Comparison of ENCODE assay signal across 14 mouse cellular contexts in the genomic region with DNA sequence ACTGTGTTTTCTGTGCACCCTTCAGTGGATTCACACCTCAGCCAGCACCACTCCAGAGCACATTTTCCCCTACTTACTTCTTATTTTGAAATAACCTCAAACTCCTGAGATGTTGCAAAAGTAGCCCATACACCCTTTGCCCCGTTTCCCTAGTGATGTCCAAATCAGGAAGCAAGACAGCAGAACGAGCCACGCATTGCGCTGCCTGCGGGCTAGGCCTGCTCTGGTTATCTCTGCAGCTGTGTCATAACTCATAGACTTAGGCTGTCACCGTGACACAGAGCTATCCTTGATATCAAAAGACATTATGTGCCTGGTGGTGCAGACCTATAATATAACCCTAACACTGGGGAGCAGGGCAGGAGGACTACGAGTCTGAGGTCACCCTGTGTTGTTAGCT. TPM values are rescaled to one million over a fixed set of nuclear protein-coding genes. Genes with fewer than 3 reads are reported as not detected.
DNase-seq lines count a peak whose midpoint lies in the region; ATAC-seq and TF ChIP-seq lines count a peak whose summit lies in the region.
"Had no signal": no experiment of that assay in that cellular context is flagged by ENCODE, and none has a peak within 500 bp of the region (broad histone marks: within the 10 kb centered on the region; RNA-seq: fewer than 3 reads in every experiment).

No protein-coding gene starts in this region.

- no peak for ATAC-seq in lung, embryonic 14.5 days (ENCODE audit: insufficient read depth)
- peak; percentile 63 for ATAC-seq in liver, embryonic 12.5 days
- ATAC-seq in neutrophil, adult 5-6 weeks (ENCODE audit: extremely low read depth, insufficient number of reproducible peaks, low FRiP score, poor library complexity, severe bottlenecking), result peak; percentile 59
- ATAC-seq: activated CD4-positive, CD25-positive, alpha-beta regulatory T cell, adult 4 months; inflammation-experienced regulatory T-cells, adult 6 months had no signal

- H3K4me1 ChIP-seq in lung, embryonic 14.5 days (ENCODE audit: insufficient read depth), result peaks cover 3% of the 10 kb centered on the region; the same call in 1 of the 2 replicates
- H3K4me1 ChIP-seq in brown adipose tissue, adult 24 weeks (ENCODE audit: control insufficient read depth, insufficient read depth, insufficient read length, low read length), result no peaks in the 10 kb centered on the region
- H3K4me1 ChIP-seq in liver, embryonic 12.5 days, result peaks cover 60% of the 10 kb centered on the region
- H3K4me1 ChIP-seq in forebrain, embryonic 10.5 days, result peaks cover 18% of the 10 kb centered on the region

- H3K27me3 ChIP-seq in lung, embryonic 14.5 days (ENCODE audit: insufficient read depth, low read length), result no peaks in the 10 kb centered on the region
- H3K27me3 ChIP-seq in liver, embryonic 12.5 days (replicated peaks), result no peaks in the 10 kb centered on the region
- 0 out of 2 replicates have a peak, but pooled peaks cover 16% of the 10 kb centered on the region for H3K27me3 ChIP-seq in forebrain, embryonic 10.5 days (ENCODE audit: poor library complexity, severe bottlenecking)

- H3K27ac ChIP-seq in lung, embryonic 14.5 days (ENCODE audit: low read depth), result 0 out of 2 replicates have a peak overlapping the region, but pooled peaks have one; percentile 12
- H3K27ac ChIP-seq in brown adipose tissue, adult 24 weeks (replicated peaks; ENCODE audit: low read depth, low read length), result peak overlapping the region; percentile 93
- peak overlapping the region; percentile 98 for H3K27ac ChIP-seq in liver, embryonic 12.5 days
- no peak overlapping the region for H3K27ac ChIP-seq in forebrain, embryonic 10.5 days
- H3K27ac ChIP-seq: layer of hippocampus, adult 2 months; limb, embryonic 13.5 days; stomach, postnatal 0 days had no signal

- no peak overlapping the region for H3K4me2 ChIP-seq in lung, embryonic 14.5 days
- H3K4me2 ChIP-seq in liver, embryonic 12.5 days, result peak overlapping the region; percentile 93
- H3K4me2 ChIP-seq: limb, embryonic 13.5 days had no signal

- TF ChIP-seq CTCF in lung, embryonic 14.5 days (IDR thresholded peaks at IDR 0.05; ENCODE audit: low read depth), result no peak

- H3K36me3 ChIP-seq in lung, embryonic 14.5 days (ENCODE audit: insufficient read depth), result peaks cover 27% of the 10 kb centered on the region
- H3K36me3 ChIP-seq in liver, embryonic 12.5 days, result peaks cover 43% of the 10 kb centered on the region
- H3K36me3 ChIP-seq in forebrain, embryonic 10.5 days (replicated peaks), result peaks cover 36% of the 10 kb centered on the region

- WGBS in lung, embryonic 14.5 days, result 81% methylated on average over 7 of the region's 7 CpGs
- 16% methylated on average over 7 of the region's 7 CpGs for WGBS in liver, embryonic 12.5 days (ENCODE audit: insufficient replicate concordance)
- 92% methylated on average over 7 of the region's 7 CpGs for WGBS in forebrain, embryonic 10.5 days

- no peak overlapping the region for H3K4me3 ChIP-seq in lung, embryonic 14.5 days (ENCODE audit: low read depth, low read length)
- H3K4me3 ChIP-seq in brown adipose tissue, adult 24 weeks (ENCODE audit: insufficient read depth, low read depth, low read length), result peak overlapping the region; percentile 17; the same call in 1 of the 2 replicates
- H3K4me3 ChIP-seq in liver, embryonic 12.5 days, result peak overlapping the region; percentile 82
- no peak overlapping the region for H3K4me3 ChIP-seq in forebrain, embryonic 10.5 days
- H3K4me3 ChIP-seq: layer of hippocampus, adult 2 months; limb, embryonic 13.5 days; myocyte had no signal

- H3K9ac ChIP-seq in lung, embryonic 14.5 days, result no peak overlapping the region
- H3K9ac ChIP-seq in liver, embryonic 12.5 days, result peak overlapping the region; percentile 87
- H3K9ac ChIP-seq: limb, embryonic 13.5 days had no signal

- no peak for DNase-seq in lung, embryonic 14.5 days
- no peak for DNase-seq in lung, postnatal 14 days
- no peak for DNase-seq in forebrain, embryonic 10.5 days (ENCODE audit: extremely low spot score, low spot score)
- no peak for DNase-seq in cerebellum, postnatal 14 days
- no peak for DNase-seq in kidney, postnatal 25 days

- H3K9me3 ChIP-seq in lung, embryonic 14.5 days (ENCODE audit: low read depth, low read length), result no peaks in the 10 kb centered on the region
- H3K9me3 ChIP-seq in liver, embryonic 12.5 days (replicated peaks), result no peaks in the 10 kb centered on the region
- H3K9me3 ChIP-seq in forebrain, embryonic 10.5 days, result no peaks in the 10 kb centered on the region
- H3K9me3 ChIP-seq: limb, embryonic 13.5 days had no signal

RNA-seq across cellular contexts. Expression of gene Taldo1, which starts 2.2 kb away (rescaled TPM):
- 241 and 257 TPM in 2 replicates for polyA plus RNA-seq in lung, embryonic 14.5 days (2014; fragmentation: Nextera tagmentation; extraction: Ambion mirVana)
- 1,487 and 1,572 TPM in 2 replicates for polyA plus RNA-seq in brown adipose tissue, adult 24 weeks (2012; ENCODE audit: insufficient read depth, insufficient read length, missing spikeins)
- polyA plus RNA-seq in liver, embryonic 12.5 days (2016; fragmentation: Nextera tagmentation; extraction: Ambion mirVana), result 516 and 525 TPM in 2 replicates
- total RNA-seq in neutrophil, adult 5-6 weeks (2017), result 1,594 and 1,707 TPM in 2 replicates
- 335 and 368 TPM in 2 replicates for polyA plus RNA-seq in forebrain, embryonic 10.5 days (2016; fragmentation: Nextera tagmentation; extraction: Ambion mirVana)

RNA-seq across cellular contexts. Expression of gene Gatd1, which starts 19.8 kb away (rescaled TPM):
- polyA plus RNA-seq in lung, embryonic 14.5 days (2014; fragmentation: Nextera tagmentation; extraction: Ambion mirVana), result 48.5 and 49.1 TPM in 2 replicates
- polyA plus RNA-seq in brown adipose tissue, adult 24 weeks (2012; ENCODE audit: insufficient read depth, insufficient read length, missing spikeins), result 19.9 and 23.3 TPM in 2 replicates
- 21.1 and 22.8 TPM in 2 replicates for polyA plus RNA-seq in liver, embryonic 12.5 days (2016; fragmentation: Nextera tagmentation; extraction: Ambion mirVana)
- total RNA-seq in neutrophil, adult 5-6 weeks (2017), result 16.8 and 21.9 TPM in 2 replicates
- polyA plus RNA-seq in forebrain, embryonic 10.5 days (2016; fragmentation: Nextera tagmentation; extraction: Ambion mirVana), result 43.2 and 44.7 TPM in 2 replicates

RNA-seq across cellular contexts. Expression of gene Cend1, which starts 35.1 kb away (rescaled TPM):
- polyA plus RNA-seq in lung, embryonic 14.5 days (2014; fragmentation: Nextera tagmentation; extraction: Ambion mirVana), result not detected in 2 replicates
- 2.6 and 6.4 TPM in 2 replicates for polyA plus RNA-seq in brown adipose tissue, adult 24 weeks (2012; ENCODE audit: insufficient read depth, insufficient read length, missing spikeins)
- 0.10 and 0.16 TPM in 2 replicates for polyA plus RNA-seq in liver, embryonic 12.5 days (2016; fragmentation: Nextera tagmentation; extraction: Ambion mirVana)
- total RNA-seq in neutrophil, adult 5-6 weeks (2017), result 0.25 TPM in 1 of 2 replicates, not detected in the other
- 7.7 and 8.7 TPM in 2 replicates for polyA plus RNA-seq in forebrain, embryonic 10.5 days (2016; fragmentation: Nextera tagmentation; extraction: Ambion mirVana)
- polyA plus RNA-seq: activated CD4-positive, CD25-positive, alpha-beta regulatory T cell, adult 4 months had no signal

RNA-seq across cellular contexts. Expression of gene Slc25a22, which starts 43.5 kb away (rescaled TPM):
- 27.6 and 30.1 TPM in 2 replicates for polyA plus RNA-seq in lung, embryonic 14.5 days (2014; fragmentation: Nextera tagmentation; extraction: Ambion mirVana)
- polyA plus RNA-seq in brown adipose tissue, adult 24 weeks (2012; ENCODE audit: insufficient read depth, insufficient read length, missing spikeins), result 79.8 and 96.8 TPM in 2 replicates
- 26.0 and 27.1 TPM in 2 replicates for polyA plus RNA-seq in liver, embryonic 12.5 days (2016; fragmentation: Nextera tagmentation; extraction: Ambion mirVana)
- total RNA-seq in neutrophil, adult 5-6 weeks (2017), result 4.9 and 9.7 TPM in 2 replicates
- 46.8 and 49.6 TPM in 2 replicates for polyA plus RNA-seq in forebrain, embryonic 10.5 days (2016; fragmentation: Nextera tagmentation; extraction: Ambion mirVana)

RNA-seq across cellular contexts. Expression of gene Pidd1, which starts 49.7 kb away (rescaled TPM):
- 12.6 and 14.2 TPM in 2 replicates for polyA plus RNA-seq in lung, embryonic 14.5 days (2014; fragmentation: Nextera tagmentation; extraction: Ambion mirVana)
- 0.58 and 0.75 TPM in 2 replicates for polyA plus RNA-seq in brown adipose tissue, adult 24 weeks (2012; ENCODE audit: insufficient read depth, insufficient read length, missing spikeins)
- polyA plus RNA-seq in liver, embryonic 12.5 days (2016; fragmentation: Nextera tagmentation; extraction: Ambion mirVana), result 17.3 and 17.7 TPM in 2 replicates
- total RNA-seq in neutrophil, adult 5-6 weeks (2017), result 2.9 and 6.5 TPM in 2 replicates
- polyA plus RNA-seq in forebrain, embryonic 10.5 days (2016; fragmentation: Nextera tagmentation; extraction: Ambion mirVana), result 24.9 and 26.4 TPM in 2 replicates

Comparison
In these comparisons a context has a peak if more than half of its experiments do, and no peak if none do; other contexts are left out.
1. H3K4me3 ChIP-seq: peak in brown adipose tissue, adult 24 weeks (single experiment) and liver, embryonic 12.5 days (single experiment); none in lung, embryonic 14.5 days (single experiment) and forebrain, embryonic 10.5 days (single experiment).